Mouse (Mus musculus): ENCODE measurements around the gene Olfr524. TPM values are rescaled to one million over a fixed set of nuclear protein-coding genes. Genes with fewer than 3 reads are reported as not detected.

Olfr524 gene
- polyA plus RNA-seq, 1 experiment from 2014 or later, result not detected

Other genes with a start within 250 kb of the Olfr524 start
- 0.74 and 0.76 TPM in 2 replicates for gene 6430531B16Rik, start 227.2 kb downstream of the Olfr524 start, polyA plus RNA-seq (2014; fragmentation: Nextera tagmentation; extraction: Ambion mirVana)
- gene Adam8, start 213.4 kb downstream of the Olfr524 start, polyA plus RNA-seq (2014; fragmentation: Nextera tagmentation; extraction: Ambion mirVana), result 2.8 and 3.6 TPM in 2 replicates
- 51.5 and 55.9 TPM in 2 replicates for gene Zfp511, start 169.6 kb downstream of the Olfr524 start, polyA plus RNA-seq (2014; fragmentation: Nextera tagmentation; extraction: Ambion mirVana)
- gene Tubgcp2, start 169.3 kb downstream of the Olfr524 start, polyA plus RNA-seq (2014; fragmentation: Nextera tagmentation; extraction: Ambion mirVana), result 58.6 and 64.7 TPM in 2 replicates
- 5.1 and 5.8 TPM in 2 replicates for gene Msx3, start 156.9 kb downstream of the Olfr524 start, polyA plus RNA-seq (2014; fragmentation: Nextera tagmentation; extraction: Ambion mirVana)
- 184 and 275 TPM in 2 replicates for gene Caly, start 123.4 kb downstream of the Olfr524 start, polyA plus RNA-seq (2014; fragmentation: Nextera tagmentation; extraction: Ambion mirVana)
- not detected in 2 replicates for gene Prap1, start 112.6 kb downstream of the Olfr524 start, polyA plus RNA-seq (2014; fragmentation: Nextera tagmentation; extraction: Ambion mirVana)
- 23.9 and 30.8 TPM in 2 replicates for gene Fuom, start 103.5 kb downstream of the Olfr524 start, polyA plus RNA-seq (2014; fragmentation: Nextera tagmentation; extraction: Ambion mirVana)
- gene Paox, start 90.2 kb downstream of the Olfr524 start, polyA plus RNA-seq (2014; fragmentation: Nextera tagmentation; extraction: Ambion mirVana), result 5.5 and 6.7 TPM in 2 replicates
- 129 TPM in 2 replicates for gene Echs1, start 89.5 kb downstream of the Olfr524 start, polyA plus RNA-seq (2014; fragmentation: Nextera tagmentation; extraction: Ambion mirVana)
- 30.0 and 34.7 TPM in 2 replicates for gene Mtg1, start 68.4 kb downstream of the Olfr524 start, polyA plus RNA-seq (2014; fragmentation: Nextera tagmentation; extraction: Ambion mirVana)
- 14.4 and 15.1 TPM in 2 replicates for gene Sprn, start 51.1 kb downstream of the Olfr524 start, polyA plus RNA-seq (2014; fragmentation: Nextera tagmentation; extraction: Ambion mirVana)
- gene Olfr522, start 41.2 kb downstream of the Olfr524 start, polyA plus RNA-seq (2014; fragmentation: Nextera tagmentation; extraction: Ambion mirVana), result not detected in 2 replicates
- gene Olfr523, start 32.7 kb downstream of the Olfr524 start, polyA plus RNA-seq (2014; fragmentation: Nextera tagmentation; extraction: Ambion mirVana), result not detected in 2 replicates
- gene Cd163l1, start 12.3 kb upstream of the Olfr524 start, polyA plus RNA-seq (2014; fragmentation: Nextera tagmentation; extraction: Ambion mirVana), result not detected in 2 replicates
- not detected in 2 replicates for gene 5830411N06Rik, start 41.3 kb upstream of the Olfr524 start, polyA plus RNA-seq (2014; fragmentation: Nextera tagmentation; extraction: Ambion mirVana)
- not detected in 2 replicates for gene Olfr525, start 114.9 kb upstream of the Olfr524 start, polyA plus RNA-seq (2014; fragmentation: Nextera tagmentation; extraction: Ambion mirVana)
- gene Olfr527, start 128.1 kb upstream of the Olfr524 start, polyA plus RNA-seq (2014; fragmentation: Nextera tagmentation; extraction: Ambion mirVana), result not detected in 2 replicates
- not detected in 2 replicates for gene Olfr60, start 155.7 kb upstream of the Olfr524 start, polyA plus RNA-seq (2014; fragmentation: Nextera tagmentation; extraction: Ambion mirVana)
- not detected in 2 replicates for gene Olfr530, start 170.4 kb upstream of the Olfr524 start, polyA plus RNA-seq (2014; fragmentation: Nextera tagmentation; extraction: Ambion mirVana)
- not detected in 2 replicates for gene Olfr531, start 197.0 kb upstream of the Olfr524 start, polyA plus RNA-seq (2014; fragmentation: Nextera tagmentation; extraction: Ambion mirVana)
- gene Olfr532, start 215.7 kb upstream of the Olfr524 start, polyA plus RNA-seq (2014; fragmentation: Nextera tagmentation; extraction: Ambion mirVana), result not detected in 2 replicates